Mouse (Mus musculus) left cerebral cortex, postnatal 36 days (tissue): ENCODE results near the gene Gm43951. TPM values are rescaled to one million over a fixed set of nuclear protein-coding genes. Genes with fewer than 3 reads are reported as not detected.
"Not testable (repeated sequence)": the region's sequence is repeated elsewhere in the genome, so short reads cannot be mapped to it uniquely, and the experiment has no call there.

Experiments used
- DNase-seq, 2 experiments: peaks; one replicate each; pipeline ENCODE4 v3.0.0; 2021 to 2022; ENCODE audit warnings: low spot score in 2 of 2, mixed read lengths in 1 of 2
- intact Hi-C: fragments of 180-260 bp; cut with DNase I; formaldehyde crosslinking; loops from one replicate; pipeline ENCODE4 v1.15.1; 2025
- total RNA-seq, 2 experiments: library from RNA; stranded (reverse); gene quantifications; 2 replicates each; pipeline ENCODE4 v1.2.3; 2021

Gm43951 gene
- total RNA-seq, 2 experiments from 2014 or later = 9.1 to 15.4 TPM

GRCm38 (mm10) chr11:72207834-72208377 lies 1.3 kb upstream of the Gm43951 start:
- intact Hi-C loops = loop anchor here (5.0 kb wide), 1 partner anchor 156 kb away; no protein-coding TSS in a partner anchor
- no peak for DNase-seq

DNA sequence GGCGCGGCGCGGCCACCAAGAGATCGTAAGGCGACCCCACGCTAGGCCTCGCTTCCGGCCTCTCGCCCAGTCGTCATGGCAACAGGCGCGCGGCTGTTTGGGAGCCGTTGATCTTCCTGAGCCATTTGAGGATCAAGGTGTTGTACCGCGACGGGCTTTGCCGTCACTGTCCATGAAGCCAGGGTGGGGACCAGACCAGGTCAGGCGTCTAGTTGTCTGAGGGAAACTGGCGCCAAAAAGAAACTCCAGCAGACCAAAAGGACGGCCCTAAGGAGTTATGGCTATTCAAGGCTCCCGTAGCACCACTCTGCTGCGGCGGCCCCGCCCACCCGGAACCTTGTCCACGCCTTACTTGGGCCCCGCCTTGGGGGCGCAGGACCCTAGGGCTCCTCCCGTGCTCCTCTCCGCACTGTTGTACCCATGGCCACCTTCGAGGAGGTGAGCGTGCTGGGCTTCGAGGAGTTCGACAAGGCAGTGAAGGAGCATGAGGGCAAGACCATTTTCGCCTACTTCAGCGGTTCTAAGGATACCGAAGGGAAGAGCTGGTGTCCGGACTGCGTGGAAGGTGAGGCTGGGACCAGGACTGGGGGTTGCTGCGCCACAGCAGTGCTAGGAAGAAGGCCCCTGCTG lies 679 bp upstream of the Gm43951 start, which contains the start of the genes 4933427D14Rik and Txndc17:
Gene 4933427D14Rik (minus strand): TSS at position 256 of the 630 bp plus-strand sequence.
Gene Txndc17 (plus strand): TSS at position 344 of the 630 bp plus-strand sequence.
- peak; percentile 91 to 92 for DNase-seq
- intact Hi-C loops = loop anchor here (5.0 kb wide), 1 partner anchor 155 kb away; no protein-coding TSS in a partner anchor

GRCm38 (mm10) chr11:72205256-72205655 lies 1.4 kb downstream of the Gm43951 start:
- intact Hi-C loops = loop anchor here (5.0 kb wide), 1 partner anchor 153 kb away; no protein-coding TSS in a partner anchor
- no peak for DNase-seq

DNA sequence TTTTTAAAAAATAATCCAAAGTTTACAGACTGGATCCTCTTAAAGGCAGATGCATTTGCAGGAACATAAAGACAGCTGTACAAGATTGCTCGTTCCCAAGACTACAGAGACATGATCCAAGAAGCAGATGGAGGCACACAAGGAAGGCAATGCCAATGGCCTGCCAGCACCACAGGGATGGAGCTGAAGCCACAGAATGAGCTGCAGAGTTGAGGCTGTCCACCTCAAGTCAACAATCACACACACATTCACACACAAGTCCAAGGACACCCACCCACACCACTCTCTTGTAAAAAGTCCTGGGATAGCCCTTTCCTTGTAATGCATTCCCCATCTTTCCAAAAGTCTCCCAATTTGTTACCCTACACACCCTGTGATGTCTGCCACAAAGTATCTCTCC lies 3.2 kb downstream of the Gm43951 start:
- no peak for DNase-seq
- intact Hi-C loops = no loop called here

DNA sequence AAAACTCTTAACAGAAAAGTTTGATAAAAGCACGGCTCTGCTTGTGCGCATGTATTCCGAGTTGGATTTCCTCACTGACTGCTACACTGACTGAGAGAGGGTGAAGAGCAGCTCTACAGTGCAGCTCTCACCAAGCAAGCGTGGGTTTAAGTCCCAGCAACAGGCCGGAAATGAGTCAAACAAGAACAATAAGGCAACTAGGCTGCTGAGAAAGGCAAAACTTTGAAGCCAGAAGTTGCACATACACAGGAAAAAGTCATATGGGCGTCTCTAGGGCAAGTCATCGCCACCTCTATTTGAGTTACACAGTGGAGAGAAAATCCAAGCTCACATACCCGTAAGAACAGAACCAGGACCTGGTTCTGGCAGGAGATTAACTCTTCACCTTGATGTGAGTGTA lies 10.1 kb downstream of the Gm43951 start:
- DNase-seq = no peak
- intact Hi-C loops = no loop called here

DNA sequence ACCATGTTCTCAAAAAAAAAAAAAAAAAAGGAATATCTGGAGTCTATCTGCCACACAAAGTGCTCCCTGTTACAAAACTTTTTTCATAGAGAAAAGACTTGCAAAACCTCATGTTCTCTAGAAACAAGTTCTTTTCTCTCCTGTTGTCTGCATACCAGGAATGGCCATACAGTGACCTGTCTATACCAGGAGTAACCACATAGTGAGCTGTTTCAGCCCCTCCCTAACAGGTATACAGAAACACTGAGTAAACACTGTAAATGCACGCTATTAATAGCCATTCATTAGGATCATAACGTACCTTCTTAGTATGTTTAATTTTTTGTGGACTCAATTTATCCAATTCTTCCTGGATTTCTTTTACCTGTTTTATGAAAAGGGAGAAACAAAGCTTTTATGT lies 12.4 kb downstream of the Gm43951 start:
- DNase-seq = no peak
- intact Hi-C loops = no loop called here

DNA sequence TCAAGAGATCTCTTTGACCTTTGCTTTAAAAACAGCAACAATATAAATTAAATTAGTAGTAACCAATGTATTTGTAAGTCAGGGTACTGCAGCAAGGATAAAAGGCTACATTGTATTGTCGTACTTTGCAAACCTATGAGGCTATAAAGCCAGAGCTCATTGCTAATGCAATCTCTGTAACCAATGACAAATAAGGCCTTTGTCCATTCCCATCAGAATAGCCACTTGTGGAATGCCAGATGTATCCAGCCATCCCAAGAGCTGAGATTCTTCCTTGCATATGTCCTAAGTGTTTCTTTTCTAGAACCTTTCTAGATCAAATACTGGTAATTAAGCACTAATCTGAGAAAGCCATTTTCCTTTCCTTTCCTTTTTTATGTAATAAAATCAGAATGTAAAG lies 15.8 kb downstream of the Gm43951 start:
- intact Hi-C loops = no loop called here
- DNase-seq = no peak

DNA sequence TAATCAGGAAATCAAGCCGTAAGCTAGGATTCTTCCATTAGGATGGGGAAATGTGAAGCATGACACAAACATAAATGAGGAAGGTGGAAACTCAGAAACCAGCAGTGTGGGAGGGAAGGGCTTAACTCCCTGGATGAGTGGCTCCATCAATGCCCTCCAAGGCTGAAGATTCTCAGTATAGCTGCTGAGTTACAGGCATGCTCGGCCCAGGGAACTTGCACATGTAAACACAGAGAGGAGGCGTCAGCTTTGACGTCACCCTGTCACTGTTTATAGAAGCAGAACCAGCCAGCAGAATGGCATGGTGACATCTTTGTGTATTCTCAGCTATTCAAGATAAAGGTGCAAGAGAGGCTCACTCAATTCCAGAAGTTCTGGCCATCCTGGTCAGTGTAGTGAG lies 22.4 kb downstream of the Gm43951 start:
- DNase-seq = no peak
- intact Hi-C loops = no loop called here

DNA sequence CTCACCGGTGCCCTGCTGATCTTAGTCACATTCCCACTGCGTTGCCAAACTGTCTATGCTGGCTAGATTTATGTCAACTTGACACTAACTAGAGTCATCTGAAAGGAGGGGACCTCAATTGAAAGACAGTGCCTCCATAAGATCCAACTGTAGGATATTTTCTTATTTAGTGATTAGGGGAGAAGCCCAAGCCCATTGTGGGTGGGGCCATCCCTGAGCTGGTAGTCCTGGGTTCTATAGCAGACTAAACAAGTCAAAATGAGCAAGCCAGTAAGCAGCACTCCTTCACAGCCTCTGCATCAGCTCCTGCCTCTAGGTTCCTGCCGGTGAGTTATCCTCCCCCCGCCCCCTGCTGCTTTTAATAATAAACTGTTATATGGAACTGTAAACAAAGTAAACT lies 25.5 kb downstream of the Gm43951 start:
- DNase-seq = no peak
- intact Hi-C loops = no loop called here

DNA sequence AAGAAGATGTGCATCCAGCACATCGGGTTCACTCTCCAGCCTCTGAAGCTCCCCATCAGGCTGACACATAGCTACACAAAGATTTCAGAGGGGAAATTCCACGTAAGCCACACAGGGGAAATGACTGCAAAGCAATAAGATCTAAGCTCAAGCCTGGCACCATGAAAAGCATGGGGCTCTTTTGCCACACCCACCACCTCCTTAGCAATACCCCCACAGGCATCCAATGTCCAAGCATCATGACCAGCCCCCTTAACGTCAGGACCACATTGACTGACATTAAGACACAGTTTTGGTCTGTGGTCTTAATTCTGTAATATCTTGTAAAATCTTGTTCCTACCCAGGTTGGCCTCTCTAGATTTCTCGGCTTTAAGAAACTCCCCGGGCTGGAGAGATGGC lies 26.1 kb downstream of the Gm43951 start:
- DNase-seq = no peak
- intact Hi-C loops = no loop called here

DNA sequence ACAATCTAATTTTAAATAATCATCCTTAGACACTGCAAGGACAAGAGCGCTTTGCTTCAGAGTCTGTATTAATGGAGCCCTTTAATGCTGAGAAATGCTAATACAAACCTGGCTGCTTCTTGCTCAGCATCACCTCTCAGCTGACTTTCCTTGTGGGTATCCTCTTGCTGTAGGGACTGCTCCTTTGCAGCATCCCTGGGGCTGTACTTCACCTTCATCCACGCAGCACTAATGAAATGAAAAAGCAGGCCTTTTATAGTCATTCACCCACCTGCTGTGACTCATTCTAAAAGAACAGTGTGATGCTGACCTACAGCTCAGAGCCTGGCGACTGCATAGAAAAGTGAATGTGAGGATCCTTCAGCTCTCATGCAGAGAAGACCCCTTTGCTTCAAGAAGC lies 30.1 kb downstream of the Gm43951 start:
- intact Hi-C loops = no loop called here
- no peak for DNase-seq

DNA sequence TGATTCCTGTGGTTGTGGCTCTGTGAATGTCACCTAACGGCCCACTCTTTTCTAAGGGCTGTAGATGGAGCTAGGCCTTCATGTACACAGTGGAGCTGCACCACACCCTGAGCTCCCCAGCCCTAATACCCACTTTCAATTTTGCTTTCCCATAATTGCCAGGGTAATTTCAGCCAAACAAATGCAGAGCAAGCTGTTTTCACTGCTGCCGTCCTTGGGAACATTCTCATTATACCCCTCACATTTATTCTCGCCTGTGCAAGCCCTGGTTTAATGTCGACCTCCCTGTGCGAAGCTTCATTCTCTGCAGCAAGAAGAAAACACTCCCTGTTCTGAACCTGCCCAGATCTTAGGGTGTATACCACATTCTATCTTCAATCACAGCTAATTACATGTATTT lies 30.7 kb downstream of the Gm43951 start:
- intact Hi-C loops = no loop called here
- no peak for DNase-seq

DNA sequence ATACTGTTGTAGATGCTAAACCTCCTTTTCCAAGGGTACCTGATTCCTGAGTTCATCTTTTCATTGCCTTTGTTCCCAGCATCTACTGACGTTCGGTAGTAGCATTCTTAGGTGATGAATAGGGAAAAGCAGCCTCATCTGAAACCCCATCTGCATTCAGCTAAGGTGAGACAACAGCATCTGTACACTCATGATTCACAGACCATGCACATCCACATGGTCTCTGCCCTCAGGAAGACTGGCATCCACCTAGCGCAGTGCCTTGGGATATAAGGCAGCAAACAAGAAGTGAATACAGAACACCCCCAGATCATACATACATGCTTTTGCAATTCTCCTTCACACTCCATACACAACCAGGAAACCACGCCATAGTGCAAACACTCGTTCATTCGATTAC lies 31.9 kb downstream of the Gm43951 start:
- intact Hi-C loops = no loop called here

GRCm38 (mm10) chr11:72173506-72173905 lies 33.1 kb downstream of the Gm43951 start:
- intact Hi-C loops = no loop called here
- no peak for DNase-seq

More for the DNA sequence above, 31.9 kb downstream of the Gm43951 start:
- DNase-seq = no peak

- intact Hi-C loops, DNase-seq: not testable (repeated sequence)
Observed at GRCm38 (mm10) chr11:72171906-72172305, 34.7 kb downstream of the Gm43951 start.

DNA sequence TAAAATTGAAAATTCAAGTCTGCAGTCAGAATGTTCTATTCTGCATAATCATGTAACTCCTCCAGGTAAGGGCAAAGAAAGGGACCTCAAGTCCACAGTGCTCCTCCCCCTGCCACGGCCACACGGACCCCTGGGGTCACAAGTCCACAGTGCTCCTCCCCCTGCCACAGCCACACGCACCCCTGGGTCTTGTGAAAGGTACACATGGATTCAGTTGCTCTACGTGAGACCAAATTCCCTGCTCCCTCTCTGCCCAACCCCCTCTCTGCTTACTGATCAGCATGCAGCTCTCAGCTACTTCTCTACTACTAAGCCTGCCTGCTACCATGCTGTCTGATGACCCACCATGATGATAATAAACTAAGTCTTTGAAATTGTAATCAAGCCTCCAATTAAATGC lies 36.8 kb downstream of the Gm43951 start:
- intact Hi-C loops = no loop called here
- DNase-seq = no peak

- no peak for DNase-seq
- intact Hi-C loops = no loop called here
Observed at GRCm38 (mm10) chr11:72163198-72163597, 43.4 kb downstream of the Gm43951 start.

- peak; percentile 36 to 53 for DNase-seq
- intact Hi-C loops = loop anchor here (5.0 kb wide), 1 partner anchor 104 kb away; no protein-coding TSS in a partner anchor
Observed at GRCm38 (mm10) chr11:72156624-72157023, 50.0 kb downstream of the Gm43951 start.

DNA sequence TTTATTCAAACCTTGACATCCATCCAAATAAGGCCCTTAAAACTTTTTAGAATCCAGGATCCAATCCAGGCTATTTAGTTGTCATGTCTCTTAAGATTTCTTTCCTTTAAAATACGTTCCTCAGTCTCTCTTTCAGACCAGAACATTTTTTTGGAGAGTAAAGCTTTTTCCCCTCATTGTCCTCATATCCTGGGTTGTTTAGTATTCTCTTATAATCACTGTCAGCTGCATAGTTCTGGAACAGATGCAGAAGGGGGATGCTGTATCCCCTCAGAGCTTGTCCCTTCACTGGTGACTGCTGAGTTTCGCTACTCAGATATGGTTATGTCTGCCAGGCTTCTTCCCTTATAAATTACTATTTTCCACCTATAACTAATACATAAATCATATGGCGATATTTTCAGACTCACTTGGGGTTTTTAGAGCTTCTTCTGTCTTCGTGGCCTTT lies 50.6 kb downstream of the Gm43951 start:
- intact Hi-C loops = loop anchor here (5.0 kb wide), 1 partner anchor 104 kb away; no protein-coding TSS in a partner anchor
- DNase-seq = no peak

GRCm38 (mm10) chr11:72155186-72155980 lies 51.3 kb downstream of the Gm43951 start:
- intact Hi-C loops = loop anchor here (5.0 kb wide), 1 partner anchor 103 kb away; no protein-coding TSS in a partner anchor
- DNase-seq = peak; percentile 49 to 59
